Mouse (Mus musculus) B cell, adult 67 days (primary cell): Measurements from ENCODE around the gene Mapt. TPM values are rescaled to one million over a fixed set of nuclear protein-coding genes. Genes with fewer than 3 reads are reported as not detected.

Source experiments
- total RNA-seq, 2 experiments: library from RNA; stranded (reverse); gene quantifications; 4 replicates each; pipeline ENCODE4 v1.2.4; 2023

Mapt gene
- total RNA-seq = not detected

DNA sequence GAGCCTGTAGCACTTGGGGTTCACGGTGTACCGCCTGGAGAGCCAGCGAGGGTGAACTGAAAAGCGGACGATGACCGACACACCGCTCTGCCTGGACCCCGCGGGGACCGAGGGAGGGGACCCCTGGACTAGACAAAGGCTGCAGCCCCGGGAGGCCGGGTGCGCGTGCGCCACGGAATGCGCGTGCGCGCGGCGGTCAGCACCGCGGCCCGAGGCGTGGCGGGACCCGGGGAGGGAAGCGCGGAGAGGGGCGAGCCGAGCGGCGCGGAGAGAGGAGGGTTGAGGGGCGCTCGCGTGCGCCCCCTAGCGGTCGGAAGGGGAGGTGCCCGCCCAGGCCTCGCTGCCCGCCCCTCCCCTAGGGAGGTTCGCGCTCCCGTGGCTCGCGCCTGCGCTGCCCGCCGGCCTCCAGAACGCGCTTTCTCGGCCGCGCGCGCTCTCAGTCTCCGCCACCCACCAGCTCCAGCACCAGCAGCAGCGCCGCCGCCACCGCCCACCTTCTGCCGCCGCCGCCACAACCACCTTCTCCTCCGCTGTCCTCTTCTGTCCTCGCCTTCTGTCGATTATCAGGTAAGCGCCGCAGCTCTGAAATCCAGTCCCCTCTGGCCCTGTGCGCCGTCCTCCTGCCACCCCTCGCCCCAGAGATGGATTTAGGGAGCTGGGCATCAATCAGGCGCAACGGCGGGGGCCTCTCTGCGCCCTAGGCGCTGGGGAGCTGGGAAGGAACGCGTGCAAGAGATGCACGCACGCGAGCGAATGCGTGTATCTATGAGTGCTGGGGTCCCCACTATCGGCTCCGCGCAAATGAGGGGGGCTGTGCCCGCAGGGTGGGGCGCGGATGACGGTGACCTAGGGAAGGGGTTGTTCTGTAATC is at the start of gene Mapt:
Gene Mapt, plus strand, starts transcription at position 350 of the 871 bp plus-strand sequence.

GRCm38 (mm10) chr11:104186135-104186836 is 44.9 kb upstream of the Mapt start, which contains the start of gene Sppl2c:
TSS of gene Sppl2c (plus strand) at chr11:104186327.

Other genes with a start within 250 kb of the Mapt start
- gene Crhr1, start 98.5 kb upstream of the Mapt start, total RNA-seq = not detected
- not detected for gene Sppl2c, start 45.1 kb upstream of the Mapt start, total RNA-seq
- gene Kansl1, start 237.5 kb downstream of the Mapt start, total RNA-seq = 100 to 1,000 TPM; 135 to 138 TPM